Mouse (Mus musculus): ENCODE data around the gene Slc25a35. TPM values are rescaled to one million over a fixed set of nuclear protein-coding genes. Genes with fewer than 3 reads are reported as not detected.
"Not testable (repeated sequence)": the region's sequence is repeated elsewhere in the genome, so short reads cannot be mapped to it uniquely, and the experiment has no call there.

The Slc25a35 gene
- polyA plus RNA-seq, 1 experiment from 2014 or later = 2.8 TPM

DNA sequence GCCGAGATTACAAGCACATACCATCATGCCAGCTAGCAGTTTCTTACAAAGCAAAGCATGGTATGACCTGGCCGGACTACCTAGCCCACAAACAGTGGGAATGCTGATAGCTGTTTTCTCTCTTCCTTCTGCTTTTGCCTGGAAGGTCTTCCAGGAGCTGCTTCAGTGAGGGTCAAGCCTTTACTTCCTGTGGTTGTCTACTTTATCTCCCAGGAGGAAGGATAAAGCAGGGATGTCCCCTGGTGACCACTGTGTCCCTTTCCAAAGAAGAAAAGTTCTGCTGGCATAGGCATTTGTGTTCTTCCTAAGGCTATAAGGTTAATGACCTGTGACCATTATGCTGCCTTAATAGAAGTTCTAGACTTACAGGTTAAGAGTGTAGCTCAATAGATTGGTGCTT lies 4.5 kb upstream of the Slc25a35 start:
- H3K4me1 ChIP-seq = peaks cover 7% of the 10 kb centered on the region
- 64% methylated on average over 2 of the region's 2 CpGs for WGBS
- ATAC-seq (ENCODE audit: borderline replicate concordance, extremely low read depth, low FRiP score, low TSS enrichment) = no peak
- H3K27me3 ChIP-seq = no peaks in the 10 kb centered on the region
- no peak overlapping the region for H3K4me2 ChIP-seq
- no peak overlapping the region for H3K27ac ChIP-seq
- H3K9me3 ChIP-seq = no peaks in the 10 kb centered on the region
- H3K36me3 ChIP-seq = no peaks in the 10 kb centered on the region
- H3K4me3 ChIP-seq = no peak overlapping the region
- no peak overlapping the region for H3K9ac ChIP-seq

GRCm38 (mm10) chr11:68965050-68965449 lies 2.9 kb upstream of the Slc25a35 start:
- H3K27ac ChIP-seq = no peak overlapping the region
- H3K36me3 ChIP-seq = no peaks in the 10 kb centered on the region
- no peak overlapping the region for H3K9ac ChIP-seq
- H3K4me3 ChIP-seq = no peak overlapping the region
- H3K4me2 ChIP-seq = no peak overlapping the region
- no peaks in the 10 kb centered on the region for H3K27me3 ChIP-seq
- H3K4me1 ChIP-seq = peaks cover 13% of the 10 kb centered on the region
- ATAC-seq (ENCODE audit: borderline replicate concordance, extremely low read depth, low FRiP score, low TSS enrichment) = no peak
- H3K9me3 ChIP-seq = no peaks in the 10 kb centered on the region

- no peak for ATAC-seq (ENCODE audit: borderline replicate concordance, extremely low read depth, low FRiP score, low TSS enrichment)
- WGBS = 24% methylated on average over 3 of the region's 3 CpGs
Observed at GRCm38 (mm10) chr11:68965845-68966244, 2.1 kb upstream of the Slc25a35 start.

DNA sequence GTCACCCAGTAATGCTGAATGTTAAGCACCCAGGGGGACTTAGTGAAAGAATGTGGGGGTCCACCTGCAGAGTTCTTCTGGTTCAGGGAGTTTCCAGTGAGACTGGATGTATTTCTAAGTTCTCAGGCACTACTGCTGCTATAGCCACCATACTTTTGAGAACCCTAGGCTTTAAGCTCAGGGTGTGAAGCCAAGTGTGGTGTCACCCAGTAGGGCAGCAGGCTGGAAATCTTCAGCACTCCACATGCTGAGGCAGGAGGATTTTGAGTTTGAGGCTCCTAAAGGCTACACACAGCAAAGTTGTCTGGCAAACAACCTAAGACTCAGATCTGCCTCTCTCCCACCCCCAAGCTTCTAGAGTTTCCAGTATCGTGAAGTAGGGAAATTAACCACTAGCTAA lies 1.4 kb upstream of the Slc25a35 start:
- H3K27me3 ChIP-seq = no peaks in the 10 kb centered on the region
- no peak overlapping the region for H3K27ac ChIP-seq
- ATAC-seq (ENCODE audit: borderline replicate concordance, extremely low read depth, low FRiP score, low TSS enrichment) = no peak
- H3K4me3 ChIP-seq = no peak overlapping the region
- H3K9ac ChIP-seq = no peak overlapping the region
- no peaks in the 10 kb centered on the region for H3K9me3 ChIP-seq
- WGBS = 17% methylated on average over 1 of the region's 1 CpGs
- peaks cover 25% of the 10 kb centered on the region for H3K4me1 ChIP-seq
- no peaks in the 10 kb centered on the region for H3K36me3 ChIP-seq
- H3K4me2 ChIP-seq = no peak overlapping the region

More at GRCm38 (mm10) chr11:68965845-68966244, 2.1 kb upstream of the Slc25a35 start:
- H3K9me3 ChIP-seq = no peaks in the 10 kb centered on the region
- H3K36me3 ChIP-seq = no peaks in the 10 kb centered on the region
- H3K4me3 ChIP-seq = no peak overlapping the region
- H3K4me1 ChIP-seq = peaks cover 21% of the 10 kb centered on the region
- no peak overlapping the region for H3K27ac ChIP-seq
- no peaks in the 10 kb centered on the region for H3K27me3 ChIP-seq
- H3K9ac ChIP-seq = no peak overlapping the region
- no peak overlapping the region for H3K4me2 ChIP-seq

GRCm38 (mm10) chr11:68968752-68969151 lies 821 bp downstream of the Slc25a35 start:
- H3K4me3 ChIP-seq = no peak overlapping the region
- 80% methylated on average over 11 of the region's 11 CpGs for WGBS
- no peaks in the 10 kb centered on the region for H3K9me3 ChIP-seq
- H3K9ac ChIP-seq = no peak overlapping the region
- H3K27me3 ChIP-seq = no peaks in the 10 kb centered on the region
- no peak overlapping the region for H3K27ac ChIP-seq
- no peak for ATAC-seq (ENCODE audit: borderline replicate concordance, extremely low read depth, low FRiP score, low TSS enrichment)
- peaks cover 38% of the 10 kb centered on the region for H3K4me1 ChIP-seq
- peak overlapping the region; percentile 90; the same call in 1 of the 2 replicates for H3K4me2 ChIP-seq
- H3K36me3 ChIP-seq = no peaks in the 10 kb centered on the region

DNA sequence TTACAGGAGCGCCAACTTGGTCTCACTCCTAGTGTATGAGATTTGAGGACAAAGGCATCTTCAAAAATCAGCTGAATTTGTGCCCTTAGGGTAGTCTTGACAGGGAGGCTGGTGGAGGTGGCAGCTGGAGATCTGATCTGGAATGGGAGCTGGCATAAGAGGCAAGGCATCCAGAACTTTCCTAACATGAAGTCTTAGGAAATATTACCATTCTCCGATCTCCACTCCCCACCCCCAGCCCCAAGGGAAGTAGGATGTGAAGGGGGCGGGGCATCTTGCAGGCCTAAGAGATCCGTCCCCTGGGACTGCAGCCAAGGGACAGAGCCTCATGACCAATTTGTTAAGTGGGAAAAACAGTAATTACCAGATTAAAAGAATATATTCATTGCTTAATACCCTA lies 2.3 kb downstream of the Slc25a35 start:
- no peak for ATAC-seq (ENCODE audit: borderline replicate concordance, extremely low read depth, low FRiP score, low TSS enrichment)
- H3K4me3 ChIP-seq = no peak overlapping the region
- WGBS = 49% methylated on average over 4 of the region's 4 CpGs

DNA sequence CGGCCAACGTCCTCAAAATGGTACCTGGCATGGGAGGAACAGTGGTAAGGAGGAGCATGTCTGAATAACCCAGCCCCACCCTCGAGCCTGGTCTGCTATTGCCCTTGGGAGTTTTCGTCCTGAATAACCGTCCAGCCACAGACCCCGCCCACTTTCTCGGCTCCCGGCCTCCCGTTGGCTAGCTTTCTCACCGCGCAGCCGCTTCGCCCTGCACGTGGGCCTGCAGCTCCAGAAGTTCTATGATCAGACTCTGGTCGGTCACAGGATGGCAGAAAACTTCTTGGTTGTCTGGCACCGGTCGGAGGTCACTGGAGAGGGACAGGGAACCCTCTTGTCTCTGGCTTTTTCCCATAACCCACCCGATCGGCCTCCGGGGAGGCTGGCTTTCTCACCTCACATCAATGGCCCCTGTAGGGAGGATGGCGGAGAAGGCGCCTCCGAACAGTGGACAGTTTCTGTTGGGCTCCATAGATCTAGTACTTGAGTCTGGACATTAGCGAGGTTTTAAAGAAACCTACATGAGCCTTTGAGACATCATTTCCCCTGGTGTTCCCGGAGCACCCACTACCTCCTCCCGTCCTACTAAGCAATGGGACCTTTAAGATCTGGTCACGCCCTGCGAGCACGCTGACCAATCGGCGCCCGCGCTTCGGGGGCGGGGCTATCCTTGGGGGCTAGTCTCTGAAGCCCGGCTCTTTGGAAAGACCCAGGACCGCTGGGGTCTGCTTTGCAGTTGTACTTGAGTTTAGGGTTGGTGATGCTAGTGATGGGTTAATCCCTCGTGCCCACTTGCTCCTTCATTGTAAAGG lies 5.5 kb downstream of the Slc25a35 start:
- ATAC-seq (ENCODE audit: borderline replicate concordance, extremely low read depth, low FRiP score, low TSS enrichment) = peak; percentile 87; the same call in 1 of the 2 replicates
- not testable (repeated sequence) for H3K36me3 ChIP-seq, H3K27me3 ChIP-seq, H3K9me3 ChIP-seq, H3K27ac ChIP-seq
- peak overlapping the region; percentile 71 for H3K4me2 ChIP-seq
- under 1% methylated on average over 38 of the region's 38 CpGs for WGBS
- peak overlapping the region; percentile 49 for H3K4me3 ChIP-seq
- H3K4me1 ChIP-seq = peaks cover 36% of the 10 kb centered on the region
- H3K9ac ChIP-seq = peak overlapping the region; percentile 37; the same call in 1 of the 2 replicates

More for the DNA sequence above, 2.3 kb downstream of the Slc25a35 start:
- Histone ChIP-seq H3K36me3 (no peaks in the 10 kb centered on the region), H3K4me1 (peaks cover 44% of the 10 kb centered on the region), H3K9ac (no peak overlapping the region), H3K27ac (no peak overlapping the region), H3K27me3 (no peaks in the 10 kb centered on the region), H3K4me2 (no peak overlapping the region), H3K9me3 (no peaks in the 10 kb centered on the region)

GRCm38 (mm10) chr11:68974059-68974450 lies 6.1 kb downstream of the Slc25a35 start:
- Histone ChIP-seq H3K4me1 (peaks cover 33% of the 10 kb centered on the region), H3K9ac (peak overlapping the region; percentile 37; the same call in 1 of the 2 replicates), H3K27me3 (no peaks in the 10 kb centered on the region), H3K36me3 (no peaks in the 10 kb centered on the region), H3K4me2 (peak overlapping the region; percentile 71), H3K4me3 (peak overlapping the region; percentile 49), H3K9me3 (no peaks in the 10 kb centered on the region), H3K27ac (no peak overlapping the region)
- no peak for ATAC-seq (ENCODE audit: borderline replicate concordance, extremely low read depth, low FRiP score, low TSS enrichment)
- WGBS = 27% methylated on average over 6 of the region's 6 CpGs

DNA sequence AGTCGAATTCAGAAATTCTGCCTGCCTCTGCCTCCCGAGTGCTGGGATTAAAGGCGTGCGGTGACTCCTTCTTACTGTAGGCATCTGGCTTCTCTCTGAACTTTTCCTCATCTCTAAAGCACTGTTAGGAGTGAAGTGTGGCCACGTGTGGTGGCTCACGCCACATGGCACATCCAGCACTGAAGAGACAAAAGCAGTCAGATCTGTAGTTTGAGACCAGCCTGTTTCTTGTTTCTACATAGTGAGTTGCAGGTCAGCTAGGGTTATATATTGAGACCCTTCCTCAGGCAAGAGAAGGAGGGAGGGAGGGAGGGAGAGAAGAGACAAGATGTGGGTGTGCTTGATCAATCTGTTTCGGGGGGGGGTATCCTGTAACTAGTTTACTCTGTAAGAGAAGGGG lies 7.2 kb downstream of the Slc25a35 start, which contains the start of gene Rangrf:
Gene Rangrf, minus strand, starts transcription at position 101 of the 400 bp plus-strand sequence.
- Histone ChIP-seq H3K4me2 (peak within 1 kb of the TSS; percentile 71), H3K9me3 (no peaks in the 10 kb centered on the region), H3K4me3 (peak within 1 kb of the TSS; percentile 49), H3K4me1 (peaks cover 31% of the 10 kb centered on the region), H3K9ac (0 out of 2 replicates have a peak within 1 kb of the TSS, but pooled peaks have one; percentile 37), H3K27me3 (no peaks in the 10 kb centered on the region), H3K27ac (no peak within 1 kb of the TSS), H3K36me3 (no peaks in the 10 kb centered on the region)
- WGBS = 73% methylated on average over 7 of the region's 7 CpGs
- ATAC-seq (ENCODE audit: borderline replicate concordance, extremely low read depth, low FRiP score, low TSS enrichment) = no peak

DNA sequence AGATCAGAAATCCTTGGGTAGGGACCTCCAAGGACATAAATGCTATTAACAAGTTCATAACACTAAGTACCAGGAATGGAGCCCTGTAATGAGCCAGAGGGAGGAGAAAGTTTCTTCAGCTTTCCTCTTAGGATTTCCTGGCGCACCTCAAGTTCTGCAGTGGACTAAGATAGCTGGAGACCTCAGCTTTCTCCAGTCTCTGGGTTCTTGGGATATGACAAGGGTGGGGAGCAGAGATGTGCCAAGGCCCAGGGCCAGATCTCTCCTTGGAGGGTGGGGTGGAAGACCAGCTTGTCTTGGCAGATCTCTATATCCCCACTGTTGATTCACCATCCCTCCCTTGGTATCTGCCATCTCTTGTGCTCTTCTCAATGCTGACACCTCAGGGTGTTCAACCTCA lies 7.7 kb downstream of the Slc25a35 start:
- no peak overlapping the region for H3K9ac ChIP-seq
- H3K4me3 ChIP-seq = no peak overlapping the region
- H3K27me3 ChIP-seq = no peaks in the 10 kb centered on the region
- no peak for ATAC-seq (ENCODE audit: borderline replicate concordance, extremely low read depth, low FRiP score, low TSS enrichment)
- no peak overlapping the region for H3K4me2 ChIP-seq
- 90% methylated on average over 1 of the region's 1 CpGs for WGBS
- no peaks in the 10 kb centered on the region for H3K9me3 ChIP-seq
- H3K36me3 ChIP-seq = no peaks in the 10 kb centered on the region
- H3K27ac ChIP-seq = no peak overlapping the region
- peaks cover 26% of the 10 kb centered on the region for H3K4me1 ChIP-seq

DNA sequence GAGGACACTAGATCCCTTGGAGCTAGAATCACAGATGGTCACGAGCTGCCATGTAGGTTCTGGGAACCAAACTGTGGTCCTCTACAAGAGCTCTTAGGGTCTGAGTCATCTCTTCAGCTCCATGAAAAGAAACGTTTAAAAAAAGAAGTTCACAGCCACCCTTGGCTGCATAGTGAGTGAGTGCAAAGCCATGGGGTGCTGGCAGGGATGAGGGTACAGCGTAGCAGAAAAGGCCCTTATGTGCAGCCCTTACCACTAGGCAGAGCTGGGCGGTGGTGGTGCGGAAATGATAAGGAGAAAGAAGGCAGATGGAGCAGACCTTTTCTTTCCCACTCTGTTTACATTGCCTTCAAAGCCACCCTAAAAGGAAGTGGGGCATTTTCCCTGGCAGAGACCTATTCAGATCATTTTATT lies 11.4 kb downstream of the Slc25a35 start:
- Histone ChIP-seq H3K4me3 (no peak overlapping the region), H3K27ac (peak overlapping the region; percentile 41; the same call in 1 of the 2 replicates), H3K4me2 (no peak overlapping the region), H3K9ac (no peak overlapping the region), H3K4me1 (peaks cover 9% of the 10 kb centered on the region), H3K27me3 (no peaks in the 10 kb centered on the region), H3K9me3 (no peaks in the 10 kb centered on the region), H3K36me3 (no peaks in the 10 kb centered on the region)
- WGBS = 46% methylated on average over 5 of the region's 5 CpGs
- ATAC-seq (ENCODE audit: borderline replicate concordance, extremely low read depth, low FRiP score, low TSS enrichment) = no peak

GRCm38 (mm10) chr11:68980919-68981318 lies 13.0 kb downstream of the Slc25a35 start:
- H3K36me3 ChIP-seq = peaks cover 2% of the 10 kb centered on the region; the same call in 1 of the 2 replicates
- no peak overlapping the region for H3K9ac ChIP-seq
- H3K27ac ChIP-seq = no peak overlapping the region
- H3K4me2 ChIP-seq = no peak overlapping the region
- H3K27me3 ChIP-seq = no peaks in the 10 kb centered on the region
- peaks cover 9% of the 10 kb centered on the region; the same call in 1 of the 2 replicates for H3K4me1 ChIP-seq
- no peaks in the 10 kb centered on the region for H3K9me3 ChIP-seq
- WGBS = 54% methylated on average over 3 of the region's 3 CpGs
- no peak overlapping the region for H3K4me3 ChIP-seq
- no peak for ATAC-seq (ENCODE audit: borderline replicate concordance, extremely low read depth, low FRiP score, low TSS enrichment)

Data from lung, embryonic 15.5 days (tissue).